Mouse (Mus musculus) stomach, postnatal 0 days (tissue): ENCODE data around the gene Wdr34. TPM values are rescaled to one million over a fixed set of nuclear protein-coding genes. Genes with fewer than 3 reads are reported as not detected.

Experiments
- ATAC-seq: fragments of 200-750 bp; cut with Nextera tagmentation; 2 replicates; pipeline ENCODE4 v1.8.0; 2017; ENCODE audit not compliant: low FRiP score, low TSS enrichment
- DNase-seq: peaks from one replicate; pipeline ENCODE4 v3.0.0-alpha.2; 2016; ENCODE audit warnings: low spot score
- H3K27ac ChIP-seq: fragments of 300-500 bp; sonication (generic); replicated peaks from 2 replicates; pipeline ENCODE4 v1.5.1; 2014; ENCODE audit warnings: mild to moderate bottlenecking, control low read depth
- H3K27me3 ChIP-seq: fragments of 300-500 bp; sonication (generic); 2 replicates; pipeline ENCODE4 v1.6.1; 2014; ENCODE audit warnings: low read length; ENCODE audit not compliant: control insufficient read depth, insufficient read depth
- H3K36me3 ChIP-seq: fragments of 300-500 bp; sonication (generic); 2 replicates; pipeline ENCODE4 v1.6.1; 2014; ENCODE audit warnings: low read length, mixed read lengths; ENCODE audit not compliant: control insufficient read depth, insufficient read depth
- H3K4me1 ChIP-seq: fragments of 300-500 bp; sonication (generic); replicated peaks from 2 replicates; pipeline ENCODE4 v1.6.1; 2014; ENCODE audit warnings: antibody characterized with exemption; ENCODE audit not compliant: control insufficient read depth, insufficient read depth
- H3K4me2 ChIP-seq: fragments of 300-500 bp; sonication (generic); replicated peaks from 2 replicates; pipeline ENCODE4 v1.6.1; 2014; ENCODE audit warnings: low read depth, mild to moderate bottlenecking, control low read depth, moderate library complexity
- H3K4me3 ChIP-seq: fragments of 300-500 bp; sonication (generic); 2 replicates; pipeline ENCODE4 v1.5.1; 2014; ENCODE audit warnings: low read depth, low read length, control low read depth
- H3K9ac ChIP-seq: fragments of 300-500 bp; sonication (generic); 2 replicates; pipeline ENCODE4 v1.6.1; 2014; ENCODE audit warnings: mild to moderate bottlenecking, low read length, control low read depth, mixed read lengths
- H3K9me3 ChIP-seq: fragments of 300-500 bp; sonication (generic); 2 replicates; pipeline ENCODE4 v1.6.1; 2016; ENCODE audit warnings: low read length; ENCODE audit not compliant: control insufficient read depth
- CTCF ChIP-seq: IDR thresholded peaks from 2 replicates; pipeline ENCODE4 v1.5.1; 2016; ENCODE audit warnings: antibody characterized with exemption, low read depth, mild to moderate bottlenecking, moderate library complexity
- EP300 ChIP-seq: optimal IDR thresholded peaks from 2 replicates; pipeline ENCODE3; 2016; ENCODE audit warnings: antibody characterized with exemption
- WGBS: fragments of 180-500 bp; shearing (Covaris S2); extraction: QIAGEN DNeasy Blood & Tissue Kit; methylation state at CpG from one replicate; pipeline ENCODE4 v1.1.7; 2014; 5-methylcytosine and 5-hydroxymethylcytosine counted together
- polyA plus RNA-seq: library from polyadenylated mRNA; unstranded; fragments of >200 nt; fragmentation: Nextera tagmentation; extraction: Ambion mirVana; gene quantifications from 2 replicates; pipeline ENCODE4 v1.2.1, GENCODE M21; 2015

Gene Wdr34
- polyA plus RNA-seq: 10.9 and 13.2 TPM in 2 replicates

DNA sequence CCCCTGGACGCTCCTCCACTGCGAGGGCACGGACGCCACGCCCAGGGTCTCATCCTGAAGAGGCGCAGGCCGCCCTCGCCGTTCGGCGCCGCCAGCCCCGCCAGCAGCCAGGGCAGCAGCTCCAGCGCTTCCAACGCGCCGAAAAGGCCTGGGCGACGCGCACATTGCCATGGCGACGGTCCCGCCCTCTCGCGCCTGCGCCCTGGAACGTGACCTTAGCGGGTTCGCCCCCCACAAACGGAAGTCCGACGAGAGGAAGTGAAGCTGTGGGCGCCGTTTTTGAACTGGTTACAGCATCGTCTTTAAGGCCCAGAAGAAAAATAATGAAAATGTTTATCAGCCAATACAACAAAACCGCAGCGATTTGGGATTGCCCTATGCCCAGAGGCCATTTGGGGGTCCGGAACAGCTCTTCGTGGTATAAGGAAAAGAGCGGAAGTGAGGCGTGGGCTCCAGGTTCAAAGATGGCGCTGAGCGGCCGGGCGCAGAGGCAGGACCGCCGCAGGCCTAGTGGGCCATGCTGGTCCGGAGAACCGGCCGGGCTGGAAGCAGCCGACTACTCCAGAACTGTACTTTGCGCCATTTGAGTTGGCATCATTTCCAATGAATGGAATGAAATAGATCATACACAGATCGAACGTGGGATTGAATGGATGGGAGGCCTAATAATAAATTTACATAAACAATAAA is at the start of gene Wdr34:
Gene Wdr34, minus strand, starts transcription at position 183 of the 690 bp plus-strand sequence.
- peak; percentile 98 for DNase-seq
- Histone ChIP-seq H3K27ac (peak within 1 kb of the TSS; percentile 90), H3K36me3 (no peaks in the 10 kb centered on the region), H3K4me2 (peak within 1 kb of the TSS; percentile 77), H3K4me1 (0 out of 2 replicates have a peak, but pooled peaks cover 2% of the 10 kb centered on the region), H3K27me3 (no peaks in the 10 kb centered on the region), H3K9ac (peak within 1 kb of the TSS; percentile 75), H3K9me3 (no peaks in the 10 kb centered on the region), H3K4me3 (peak within 1 kb of the TSS; percentile 59)
- peak; percentile 93 for ATAC-seq
- TF ChIP-seq EP300 (peak; percentile 20), CTCF (peak; percentile 11)
- WGBS: 1% methylated on average over 54 of the region's 54 CpGs

DNA sequence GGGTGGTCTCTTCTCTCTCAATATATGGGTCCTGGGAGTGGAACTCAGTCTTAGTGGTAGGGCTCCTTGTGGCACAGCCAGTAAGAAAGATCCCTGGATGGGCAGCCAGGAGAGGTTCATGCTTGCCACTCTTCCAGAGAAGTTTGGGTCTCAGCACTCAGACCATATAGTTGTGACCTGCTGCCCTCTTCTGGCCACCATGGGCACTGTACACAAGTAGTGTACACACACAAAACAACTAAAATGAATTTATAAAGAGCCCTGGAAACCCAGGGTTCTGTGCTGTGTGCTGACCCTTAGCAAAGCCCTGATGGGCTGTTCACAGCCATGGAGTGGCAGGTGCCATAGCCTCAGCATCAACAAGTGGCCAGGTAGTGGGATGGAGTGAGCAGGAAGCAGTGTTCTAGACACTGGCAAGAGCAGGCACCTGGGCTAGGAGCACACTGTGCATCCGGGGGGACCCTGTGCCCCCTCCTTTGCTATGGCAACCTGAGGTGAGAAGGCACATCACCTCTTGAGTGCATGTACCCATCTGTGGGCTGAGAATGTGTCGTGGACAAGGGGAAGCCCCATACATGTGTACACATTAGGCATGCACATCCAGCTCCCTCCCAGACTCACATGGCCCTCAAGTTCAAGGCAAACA is 47.3 kb upstream of the Wdr34 start:
- Histone ChIP-seq H3K27ac (no peak overlapping the region), H3K36me3 (peaks cover 9% of the 10 kb centered on the region; the same call in 1 of the 2 replicates), H3K9me3 (no peaks in the 10 kb centered on the region), H3K9ac (no peak overlapping the region), H3K4me1 (no peaks in the 10 kb centered on the region), H3K27me3 (no peaks in the 10 kb centered on the region), H3K4me2 (no peak overlapping the region), H3K4me3 (no peak overlapping the region)
- DNase-seq (peak; percentile 64), ATAC-seq (no peak; the same call in 1 of the 2 replicates)
- 81% methylated on average over 2 of the region's 2 CpGs for WGBS
- peak; percentile 84 for TF ChIP-seq CTCF
- TF ChIP-seq EP300: no peak

DNA sequence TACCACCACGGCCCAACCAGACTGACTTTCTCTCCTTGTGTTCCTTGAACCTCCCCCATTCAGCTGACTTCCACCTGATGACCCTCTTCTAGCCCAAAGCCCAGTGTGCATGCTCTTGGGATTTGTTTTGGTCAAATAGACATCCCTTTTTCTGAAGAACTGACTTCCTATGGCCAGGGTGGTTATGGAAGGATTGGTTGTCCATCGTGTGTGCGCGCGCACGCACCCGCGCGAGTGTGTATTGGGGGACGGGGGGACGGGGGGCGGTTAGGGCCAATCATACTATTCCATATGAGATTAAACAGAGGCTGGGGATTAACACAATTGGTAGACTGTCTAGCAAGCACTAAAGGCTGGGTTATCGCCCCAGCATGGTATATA is 45.5 kb upstream of the Wdr34 start:
- peak overlapping the region; percentile 45; the same call in 1 of the 2 replicates for H3K27ac ChIP-seq
- H3K9me3 ChIP-seq: no peaks in the 10 kb centered on the region
- peak overlapping the region; percentile 65 for H3K9ac ChIP-seq
- WGBS: 3% methylated on average over 13 of the region's 13 CpGs
- H3K27me3 ChIP-seq: no peaks in the 10 kb centered on the region
- no peaks in the 10 kb centered on the region for H3K4me1 ChIP-seq
- H3K4me2 ChIP-seq: peak overlapping the region; percentile 81
- no peak for DNase-seq
- peak overlapping the region; percentile 53 for H3K4me3 ChIP-seq
- ATAC-seq: no peak
- no peak for TF ChIP-seq EP300
- no peak for TF ChIP-seq CTCF
- H3K36me3 ChIP-seq: peaks cover 8% of the 10 kb centered on the region; the same call in 1 of the 2 replicates

DNA sequence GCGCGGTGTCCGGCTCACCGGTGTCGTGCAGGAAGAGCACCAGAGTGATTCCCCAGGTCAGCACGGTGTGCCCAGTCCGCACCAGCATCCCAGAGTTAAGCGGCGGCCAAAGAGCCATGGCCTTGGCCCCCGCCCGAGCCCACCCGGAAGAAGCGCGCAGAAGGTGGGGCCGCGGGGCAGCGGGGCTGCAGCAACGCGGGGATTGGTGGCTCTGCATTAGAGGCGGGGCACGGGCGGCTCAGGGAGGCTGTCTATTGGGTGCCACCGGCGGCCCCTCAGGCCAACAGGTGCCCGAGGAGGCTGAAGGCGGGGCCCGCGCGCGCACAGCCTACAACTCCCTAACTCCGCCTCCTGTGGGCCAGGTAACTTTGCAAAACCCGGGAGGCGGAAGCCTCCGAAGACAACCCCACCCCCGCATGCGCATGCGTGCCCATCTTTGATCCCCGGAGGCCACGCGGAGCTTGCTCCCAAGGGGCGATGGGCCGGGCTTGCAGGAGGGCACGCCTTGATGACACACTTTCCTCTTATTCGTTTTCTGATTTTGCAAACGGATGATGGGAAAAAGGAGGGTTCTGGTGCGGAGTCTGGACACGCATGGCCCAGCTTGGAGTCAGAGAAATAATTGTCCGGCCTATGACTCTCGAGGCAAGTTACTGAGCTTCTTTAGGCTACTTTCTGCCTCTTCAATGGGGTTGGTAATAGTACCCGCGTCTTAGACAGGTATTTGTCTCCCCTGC is 45.0 kb upstream of the Wdr34 start, which contains the start of gene Zdhhc12:
Gene Zdhhc12, minus strand, starts transcription at position 178 of the 737 bp plus-strand sequence.
- DNase-seq: peak; percentile 99
- Histone ChIP-seq H3K9me3 (no peaks in the 10 kb centered on the region), H3K27ac (peak within 1 kb of the TSS; percentile 58), H3K4me2 (peak within 1 kb of the TSS; percentile 81), H3K4me1 (no peaks in the 10 kb centered on the region), H3K36me3 (peaks cover 6% of the 10 kb centered on the region; the same call in 1 of the 2 replicates), H3K9ac (peak within 1 kb of the TSS; percentile 65), H3K27me3 (no peaks in the 10 kb centered on the region), H3K4me3 (peak within 1 kb of the TSS; percentile 53)
- peak; percentile 98 for ATAC-seq
- under 1% methylated on average over 47 of the region's 51 CpGs for WGBS
- TF ChIP-seq EP300 (no peak), CTCF (no peak; the same call in 1 of the 2 replicates)

DNA sequence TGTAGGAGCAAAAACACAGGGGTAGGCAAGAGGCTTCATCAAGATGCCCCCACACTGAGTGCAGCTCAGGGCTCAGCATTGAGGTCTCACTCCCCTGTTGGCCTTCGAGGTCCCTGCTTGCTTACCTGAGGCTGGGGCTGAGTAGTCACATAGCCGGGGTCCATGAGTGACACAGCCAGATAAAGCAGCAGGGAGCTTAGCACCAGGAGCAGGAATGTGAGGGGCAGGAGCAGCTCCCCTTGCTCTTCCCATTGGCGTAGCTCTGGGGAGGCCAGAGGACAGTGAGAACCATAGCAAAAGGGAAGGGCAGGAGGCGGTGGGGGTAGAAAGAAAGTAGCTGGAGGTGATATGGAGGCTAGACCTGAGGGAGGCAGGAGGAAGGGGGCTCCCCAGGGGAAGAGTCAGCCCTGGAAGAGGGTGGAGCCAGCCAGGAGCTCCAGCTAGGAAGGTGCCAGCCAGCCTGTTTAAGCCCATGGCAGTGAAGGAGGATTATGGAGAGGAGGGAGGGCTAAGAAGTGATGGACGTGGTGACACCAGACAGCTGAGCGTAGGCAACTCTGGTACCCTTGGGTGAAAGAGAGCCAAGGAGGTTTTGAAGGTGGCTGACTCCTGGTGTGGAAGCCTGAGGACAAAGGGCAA is 43.7 kb upstream of the Wdr34 start:
- DNase-seq (no peak), ATAC-seq (no peak)
- Histone ChIP-seq H3K27ac (no peak overlapping the region), H3K36me3 (peaks cover 2% of the 10 kb centered on the region; the same call in 1 of the 2 replicates), H3K4me3 (peak overlapping the region; percentile 53), H3K9me3 (no peaks in the 10 kb centered on the region), H3K9ac (no peak overlapping the region; the same call in 1 of the 2 replicates), H3K4me1 (no peaks in the 10 kb centered on the region), H3K27me3 (no peaks in the 10 kb centered on the region), H3K4me2 (peak overlapping the region; percentile 81)
- TF ChIP-seq CTCF: no peak
- TF ChIP-seq EP300: no peak
- 46% methylated on average over 6 of the region's 6 CpGs for WGBS
